Mouse (Mus musculus) liver, embryonic 13.5 days (tissue): ENCODE data around the gene Sptb. TPM values are rescaled to one million over a fixed set of nuclear protein-coding genes. Genes with fewer than 3 reads are reported as not detected.

Experiments
- ATAC-seq: fragments of 200-750 bp; cut with Nextera tagmentation; 2 replicates; pipeline ENCODE4 v1.8.0; 2017; ENCODE audit warnings: low read depth, mild to moderate bottlenecking, moderate number of reproducible peaks, moderate library complexity
- DNase-seq: peaks from one replicate; pipeline ENCODE4 v3.0.0; 2022
- H3K27ac ChIP-seq: fragments of 300-500 bp; sonication (generic); 2 replicates; pipeline ENCODE4 v1.5.1; 2015; ENCODE audit warnings: moderate library complexity, mild to moderate bottlenecking, inconsistent platforms
- H3K27me3 ChIP-seq: fragments of 300-500 bp; sonication (generic); 2 replicates; pipeline ENCODE4 v1.6.1; 2015; ENCODE audit warnings: mild to moderate bottlenecking, inconsistent platforms
- H3K36me3 ChIP-seq: fragments of 300-500 bp; sonication (generic); 2 replicates; pipeline ENCODE4 v1.6.1; 2015; ENCODE audit warnings: mild to moderate bottlenecking, inconsistent platforms
- H3K4me1 ChIP-seq: fragments of 300-500 bp; sonication (generic); replicated peaks from 2 replicates; pipeline ENCODE4 v1.6.1; 2015; ENCODE audit warnings: inconsistent platforms
- H3K4me2 ChIP-seq: fragments of 300-500 bp; sonication (generic); 2 replicates; pipeline ENCODE4 v1.6.1; 2015; ENCODE audit warnings: inconsistent platforms, mild to moderate bottlenecking, moderate library complexity
- H3K4me3 ChIP-seq: fragments of 300-500 bp; sonication (generic); replicated peaks from 2 replicates; pipeline ENCODE4 v1.5.1; 2015; ENCODE audit warnings: mild to moderate bottlenecking, inconsistent platforms
- H3K9ac ChIP-seq: fragments of 300-500 bp; sonication (generic); 2 replicates; pipeline ENCODE4 v1.6.1; 2015; ENCODE audit warnings: mild to moderate bottlenecking, inconsistent platforms
- H3K9me3 ChIP-seq: fragments of 300-500 bp; sonication (generic); replicated peaks from 2 replicates; pipeline ENCODE4 v1.6.1; 2016; ENCODE audit warnings: inconsistent platforms
- WGBS: fragments of 180-500 bp; shearing (Covaris S2); methylation state at CpG from one replicate; pipeline ENCODE4 v1.1.7; 2015; ENCODE audit not compliant: insufficient replicate concordance; 5-methylcytosine and 5-hydroxymethylcytosine counted together
- polyA plus RNA-seq: library from polyadenylated mRNA; unstranded; fragments of >200 nt; fragmentation: Nextera tagmentation; extraction: Ambion mirVana; gene quantifications from 2 replicates; pipeline ENCODE4 v1.2.1, GENCODE M21; 2015

The Sptb gene
- polyA plus RNA-seq, 1 experiment from 2014 or later: 39.7 TPM

- DNase-seq (no peak), ATAC-seq (no peak)
Observed at GRCm38 (mm10) chr12:76603779-76604178, 106.6 kb downstream of the Sptb start.

GRCm38 (mm10) chr12:76598196-76598928 is 112.0 kb downstream of the Sptb start:
- no peak overlapping the region for H3K9ac ChIP-seq
- H3K4me3 ChIP-seq: no peak overlapping the region
- H3K9me3 ChIP-seq: no peaks in the 10 kb centered on the region
- ATAC-seq: no peak
- H3K4me1 ChIP-seq: peaks cover 49% of the 10 kb centered on the region
- no peak overlapping the region for H3K27ac ChIP-seq
- peaks cover 85% of the 10 kb centered on the region for H3K36me3 ChIP-seq
- H3K4me2 ChIP-seq: no peak overlapping the region
- no peak for DNase-seq
- H3K27me3 ChIP-seq: no peaks in the 10 kb centered on the region
- 78% methylated on average over 24 of the region's 24 CpGs for WGBS

More at GRCm38 (mm10) chr12:76603779-76604178, 106.6 kb downstream of the Sptb start:
- Histone ChIP-seq H3K9me3 (no peaks in the 10 kb centered on the region), H3K4me3 (no peak overlapping the region), H3K9ac (no peak overlapping the region), H3K4me1 (no peaks in the 10 kb centered on the region), H3K36me3 (peaks cover 100% of the 10 kb centered on the region), H3K27me3 (no peaks in the 10 kb centered on the region), H3K4me2 (no peak overlapping the region), H3K27ac (no peak overlapping the region)
- 92% methylated on average over 9 of the region's 9 CpGs for WGBS

GRCm38 (mm10) chr12:76597577-76598100 is 112.7 kb downstream of the Sptb start:
- DNase-seq: no peak
- Histone ChIP-seq H3K4me1 (peaks cover 56% of the 10 kb centered on the region), H3K4me2 (no peak overlapping the region), H3K36me3 (peaks cover 77% of the 10 kb centered on the region), H3K27me3 (no peaks in the 10 kb centered on the region), H3K9ac (no peak overlapping the region), H3K27ac (no peak overlapping the region), H3K4me3 (no peak overlapping the region), H3K9me3 (no peaks in the 10 kb centered on the region)
- ATAC-seq: no peak
- 85% methylated on average over 15 of the region's 15 CpGs for WGBS

- peaks cover 66% of the 10 kb centered on the region for H3K4me1 ChIP-seq
- no peaks in the 10 kb centered on the region for H3K27me3 ChIP-seq
- DNase-seq (peak; percentile 46), ATAC-seq (no peak)
- H3K4me2 ChIP-seq: no peak overlapping the region
- H3K27ac ChIP-seq: no peak overlapping the region
- WGBS: 48% methylated on average over 15 of the region's 15 CpGs
- no peaks in the 10 kb centered on the region for H3K9me3 ChIP-seq
- no peak overlapping the region for H3K4me3 ChIP-seq
- no peak overlapping the region for H3K9ac ChIP-seq
- H3K36me3 ChIP-seq: peaks cover 66% of the 10 kb centered on the region
Observed at GRCm38 (mm10) chr12:76596292-76597023, 113.9 kb downstream of the Sptb start.

- H3K9me3 ChIP-seq: no peaks in the 10 kb centered on the region
- no peak overlapping the region for H3K9ac ChIP-seq
- DNase-seq (no peak), ATAC-seq (no peak)
- H3K36me3 ChIP-seq: peaks cover 59% of the 10 kb centered on the region
- H3K27me3 ChIP-seq: no peaks in the 10 kb centered on the region
- H3K4me1 ChIP-seq: peaks cover 66% of the 10 kb centered on the region
- H3K4me2 ChIP-seq: no peak overlapping the region
- H3K4me3 ChIP-seq: no peak overlapping the region
- WGBS: 76% methylated on average over 2 of the region's 2 CpGs
- H3K27ac ChIP-seq: no peak overlapping the region
Observed at GRCm38 (mm10) chr12:76595830-76596229, 114.5 kb downstream of the Sptb start.

GRCm38 (mm10) chr12:76594556-76594955 is 115.8 kb downstream of the Sptb start:
- WGBS: 64% methylated on average over 3 of the region's 3 CpGs
- no peak overlapping the region for H3K4me3 ChIP-seq
- peak overlapping the region; percentile 54 for H3K4me2 ChIP-seq
- H3K9me3 ChIP-seq: no peaks in the 10 kb centered on the region
- peak overlapping the region; percentile 96 for H3K27ac ChIP-seq
- DNase-seq (no peak), ATAC-seq (no peak; the same call in 1 of the 2 replicates)
- H3K36me3 ChIP-seq: peaks cover 47% of the 10 kb centered on the region
- peak overlapping the region; percentile 72 for H3K9ac ChIP-seq
- peaks cover 67% of the 10 kb centered on the region for H3K4me1 ChIP-seq
- peaks cover 6% of the 10 kb centered on the region for H3K27me3 ChIP-seq

- DNase-seq (peak; percentile 77), ATAC-seq (peak; percentile 90)
- Histone ChIP-seq H3K4me3 (0 out of 2 replicates have a peak overlapping the region, but pooled peaks have one; percentile 4), H3K4me2 (peak overlapping the region; percentile 54), H3K36me3 (peaks cover 40% of the 10 kb centered on the region), H3K4me1 (peaks cover 70% of the 10 kb centered on the region), H3K9ac (peak overlapping the region; percentile 72), H3K9me3 (no peaks in the 10 kb centered on the region), H3K27ac (peak overlapping the region; percentile 96), H3K27me3 (peaks cover 12% of the 10 kb centered on the region)
- WGBS: 17% methylated on average over 7 of the region's 7 CpGs
Observed at GRCm38 (mm10) chr12:76593839-76594322, 116.5 kb downstream of the Sptb start.

- ATAC-seq (peak; percentile 4; the same call in 1 of the 2 replicates), DNase-seq (no peak)
- peak overlapping the region; percentile 72 for H3K9ac ChIP-seq
- WGBS: 71% methylated on average over 6 of the region's 6 CpGs
- H3K4me1 ChIP-seq: peaks cover 66% of the 10 kb centered on the region
- no peaks in the 10 kb centered on the region for H3K9me3 ChIP-seq
- peak overlapping the region; percentile 96 for H3K27ac ChIP-seq
- H3K4me3 ChIP-seq: no peak overlapping the region
- H3K27me3 ChIP-seq: peaks cover 19% of the 10 kb centered on the region
- H3K36me3 ChIP-seq: peaks cover 33% of the 10 kb centered on the region
- peak overlapping the region; percentile 54 for H3K4me2 ChIP-seq
Observed at GRCm38 (mm10) chr12:76593254-76593653, 117.1 kb downstream of the Sptb start.

- peak; percentile 57 for DNase-seq
- ATAC-seq: no peak
- Histone ChIP-seq H3K27ac (peak overlapping the region; percentile 96; the same call in 1 of the 2 replicates), H3K36me3 (peaks cover 23% of the 10 kb centered on the region), H3K4me2 (no peak overlapping the region), H3K27me3 (peaks cover 19% of the 10 kb centered on the region), H3K9me3 (no peaks in the 10 kb centered on the region), H3K9ac (no peak overlapping the region), H3K4me1 (peaks cover 57% of the 10 kb centered on the region), H3K4me3 (no peak overlapping the region)
- 58% methylated on average over 1 of the region's 1 CpGs for WGBS
Observed at GRCm38 (mm10) chr12:76592213-76592612, 118.1 kb downstream of the Sptb start.

GRCm38 (mm10) chr12:76591037-76591436 is 119.3 kb downstream of the Sptb start:
- no peak overlapping the region for H3K27ac ChIP-seq
- H3K4me3 ChIP-seq: no peak overlapping the region
- peaks cover 11% of the 10 kb centered on the region for H3K36me3 ChIP-seq
- peaks cover 19% of the 10 kb centered on the region for H3K27me3 ChIP-seq
- DNase-seq (no peak), ATAC-seq (no peak)
- 61% methylated on average over 3 of the region's 3 CpGs for WGBS
- H3K9me3 ChIP-seq: no peaks in the 10 kb centered on the region
- H3K4me2 ChIP-seq: no peak overlapping the region
- H3K4me1 ChIP-seq: peaks cover 48% of the 10 kb centered on the region
- H3K9ac ChIP-seq: no peak overlapping the region

- Histone ChIP-seq H3K4me3 (no peak overlapping the region), H3K9ac (no peak overlapping the region), H3K36me3 (no peaks in the 10 kb centered on the region), H3K4me1 (peaks cover 33% of the 10 kb centered on the region), H3K27me3 (peaks cover 19% of the 10 kb centered on the region), H3K4me2 (no peak overlapping the region), H3K27ac (no peak overlapping the region), H3K9me3 (0 out of 2 replicates have a peak, but pooled peaks cover 4% of the 10 kb centered on the region)
- ATAC-seq (no peak), DNase-seq (no peak)
- 53% methylated on average over 6 of the region's 6 CpGs for WGBS
Observed at GRCm38 (mm10) chr12:76589531-76589930, 120.8 kb downstream of the Sptb start.
